Mouse (Mus musculus) kidney, adult 2 months (tissue): ENCODE data around the gene Ppp1cc. TPM values are rescaled to one million over a fixed set of nuclear protein-coding genes. Genes with fewer than 3 reads are reported as not detected.

ENCODE experiments used
- DNase-seq: peaks from one replicate; pipeline ENCODE4 v3.0.0; 2021
- H3K27ac ChIP-seq: fragments of 200-500 bp; 2 replicates; pipeline ENCODE4 v1.5.1; 2012; ENCODE audit warnings: low read depth, low read length, control low read depth, inconsistent platforms; ENCODE audit not compliant: insufficient read depth
- H3K27me3 ChIP-seq: fragments of 200-500 bp; replicated peaks from 2 replicates; pipeline ENCODE4 v1.6.1; 2012; ENCODE audit warnings: mild to moderate bottlenecking, moderate library complexity, low read length, inconsistent platforms; ENCODE audit not compliant: control insufficient read depth, insufficient read depth
- H3K36me3 ChIP-seq: fragments of 200-500 bp; 2 replicates; pipeline ENCODE4 v1.6.1; 2012; ENCODE audit warnings: mild to moderate bottlenecking, moderate library complexity, low read length, inconsistent platforms; ENCODE audit not compliant: control insufficient read depth, insufficient read depth
- H3K4me1 ChIP-seq: fragments of 200-500 bp; 2 replicates; pipeline ENCODE4 v1.6.1; 2011; ENCODE audit warnings: low read length; ENCODE audit not compliant: control insufficient read depth, insufficient read depth
- H3K4me3 ChIP-seq: fragments of 200-500 bp; 2 replicates; pipeline ENCODE4 v1.5.1; 2011; ENCODE audit warnings: mild to moderate bottlenecking, low read depth, low read length, control low read depth; ENCODE audit not compliant: insufficient read depth
- CTCF ChIP-seq: fragments of 200-500 bp; conservative IDR thresholded peaks from 2 replicates; pipeline ENCODE4 v1.5.1; 2011; ENCODE audit warnings: low read depth, mild to moderate bottlenecking, control low read depth, low read length, moderate library complexity, mixed read lengths; ENCODE audit not compliant: insufficient read depth, insufficient read length
- POLR2A ChIP-seq: fragments of 200-500 bp; IDR thresholded peaks from one replicate; pipeline ENCODE4 v1.6.1; 2011; ENCODE audit warnings: low read depth, low read length, control low read depth
- WGBS: fragments of 180-500 bp; shearing (Covaris S2); methylation state at CpG from one replicate; pipeline ENCODE4 v1.1.7; 2018; 5-methylcytosine and 5-hydroxymethylcytosine counted together
- polyA plus RNA-seq: library from polyadenylated mRNA; depleted of rRNA; stranded (reverse); fragments of >200 nt; gene quantifications from 2 replicates; pipeline ENCODE4 v1.2.3, GENCODE M21; 2012

Ppp1cc gene
- polyA plus RNA-seq, 1 experiment: 91.5 TPM

GRCm38 (mm10) chr5:122158557-122159515, 758 bp downstream of the Ppp1cc start:
- no peak for DNase-seq
- no peaks in the 10 kb centered on the region for H3K27me3 ChIP-seq
- WGBS: 1% methylated on average over 42 of the region's 42 CpGs

GRCm38 (mm10) chr5:122163194-122163593, 5.1 kb downstream of the Ppp1cc start:
- WGBS: 3% methylated on average over 6 of the region's 6 CpGs
- Histone ChIP-seq H3K27ac (peak overlapping the region; percentile 41), H3K4me3 (no peak overlapping the region), H3K36me3 (no peaks in the 10 kb centered on the region; the same call in 1 of the 2 replicates), H3K27me3 (no peaks in the 10 kb centered on the region), H3K4me1 (peaks cover 64% of the 10 kb centered on the region)
- DNase-seq: peak; percentile 53
- TF ChIP-seq CTCF: no peak

More at GRCm38 (mm10) chr5:122158557-122159515, 758 bp downstream of the Ppp1cc start:
- Histone ChIP-seq H3K4me1 (peaks cover 35% of the 10 kb centered on the region), H3K27ac (0 out of 2 replicates have a peak overlapping the region, but pooled peaks have one; percentile 0), H3K36me3 (no peaks in the 10 kb centered on the region), H3K4me3 (peak overlapping the region; percentile 65)
- TF ChIP-seq CTCF: no peak
- TF ChIP-seq POLR2A: no peak

GRCm38 (mm10) chr5:122164011-122164410, 5.9 kb downstream of the Ppp1cc start:
- Histone ChIP-seq H3K27ac (no peak overlapping the region), H3K4me1 (peaks cover 64% of the 10 kb centered on the region)

DNA sequence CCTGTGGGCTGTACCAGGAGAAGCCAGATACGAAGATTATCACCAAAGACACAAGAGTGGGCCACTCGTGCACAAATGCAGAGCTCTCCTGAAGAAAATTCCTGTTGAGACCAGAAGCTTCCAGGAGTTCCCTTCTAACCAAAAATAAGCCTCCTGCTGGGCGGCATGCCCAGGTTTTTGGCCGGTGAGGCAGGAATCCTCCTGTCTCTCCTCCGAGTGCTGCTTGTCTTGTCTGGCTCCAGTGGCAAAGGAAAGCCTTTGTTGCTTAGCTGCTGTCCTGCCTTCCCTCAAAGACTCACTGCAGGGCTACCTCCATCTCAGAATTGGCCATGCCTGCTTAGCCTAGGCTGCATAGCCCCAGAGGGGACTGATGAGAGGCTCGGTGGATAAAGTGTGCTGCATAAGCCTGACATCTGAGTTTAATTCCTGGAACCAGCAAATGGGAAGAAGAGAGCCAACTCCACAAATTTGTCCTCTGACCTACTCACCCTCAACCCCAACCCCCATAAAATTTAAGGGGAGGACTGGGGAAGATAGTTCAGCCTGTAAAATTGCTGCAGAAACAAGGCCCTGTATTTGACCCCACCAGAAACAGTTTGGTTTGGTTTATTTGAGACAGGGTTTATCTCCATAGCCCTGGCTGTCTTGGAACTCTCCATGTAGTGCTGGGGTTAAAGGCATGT, 7.3 kb downstream of the Ppp1cc start:
- Histone ChIP-seq H3K4me3 (no peak overlapping the region), H3K36me3 (peaks cover 5% of the 10 kb centered on the region; the same call in 1 of the 2 replicates), H3K27me3 (no peaks in the 10 kb centered on the region), H3K27ac (no peak overlapping the region), H3K4me1 (peaks cover 58% of the 10 kb centered on the region)
- DNase-seq: peak; percentile 71
- 35% methylated on average over 6 of the region's 6 CpGs for WGBS
- TF ChIP-seq CTCF (no peak), POLR2A (no peak)

More at GRCm38 (mm10) chr5:122164011-122164410, 5.9 kb downstream of the Ppp1cc start:
- peak; percentile 38 for DNase-seq
- Histone ChIP-seq H3K36me3 (peaks cover 1% of the 10 kb centered on the region; the same call in 1 of the 2 replicates), H3K4me3 (no peak overlapping the region), H3K27me3 (no peaks in the 10 kb centered on the region)
- WGBS: 16% methylated on average over 3 of the region's 3 CpGs
- no peak for TF ChIP-seq CTCF
- no peak for TF ChIP-seq POLR2A

- TF ChIP-seq POLR2A (no peak), CTCF (no peak)
- 30% methylated on average over 8 of the region's 8 CpGs for WGBS
- no peak for DNase-seq
- Histone ChIP-seq H3K4me3 (no peak overlapping the region), H3K4me1 (peaks cover 59% of the 10 kb centered on the region), H3K36me3 (peaks cover 8% of the 10 kb centered on the region; the same call in 1 of the 2 replicates), H3K27me3 (no peaks in the 10 kb centered on the region), H3K27ac (peak overlapping the region; percentile 39; the same call in 1 of the 2 replicates)
Measured at GRCm38 (mm10) chr5:122166636-122167161, 8.6 kb downstream of the Ppp1cc start.

- peak; percentile 57 for DNase-seq
- 64% methylated on average over 14 of the region's 14 CpGs for WGBS
- H3K4me1 ChIP-seq: peaks cover 41% of the 10 kb centered on the region
- TF ChIP-seq POLR2A: no peak
- TF ChIP-seq CTCF: no peak
- no peak overlapping the region for H3K4me3 ChIP-seq
- no peak overlapping the region for H3K27ac ChIP-seq
- peaks cover 9% of the 10 kb centered on the region; the same call in 1 of the 2 replicates for H3K36me3 ChIP-seq
- no peaks in the 10 kb centered on the region for H3K27me3 ChIP-seq
Measured at GRCm38 (mm10) chr5:122168344-122169069, 10.4 kb downstream of the Ppp1cc start.
